Mouse (Mus musculus): ENCODE data around the gene Tango2. TPM values are rescaled to one million over a fixed set of nuclear protein-coding genes. Genes with fewer than 3 reads are reported as not detected.

The Tango2 gene
- 10 to 100 TPM; 71.4 to 94.5 TPM for polyA plus RNA-seq (2017; shearing (Covaris generic))

DNA sequence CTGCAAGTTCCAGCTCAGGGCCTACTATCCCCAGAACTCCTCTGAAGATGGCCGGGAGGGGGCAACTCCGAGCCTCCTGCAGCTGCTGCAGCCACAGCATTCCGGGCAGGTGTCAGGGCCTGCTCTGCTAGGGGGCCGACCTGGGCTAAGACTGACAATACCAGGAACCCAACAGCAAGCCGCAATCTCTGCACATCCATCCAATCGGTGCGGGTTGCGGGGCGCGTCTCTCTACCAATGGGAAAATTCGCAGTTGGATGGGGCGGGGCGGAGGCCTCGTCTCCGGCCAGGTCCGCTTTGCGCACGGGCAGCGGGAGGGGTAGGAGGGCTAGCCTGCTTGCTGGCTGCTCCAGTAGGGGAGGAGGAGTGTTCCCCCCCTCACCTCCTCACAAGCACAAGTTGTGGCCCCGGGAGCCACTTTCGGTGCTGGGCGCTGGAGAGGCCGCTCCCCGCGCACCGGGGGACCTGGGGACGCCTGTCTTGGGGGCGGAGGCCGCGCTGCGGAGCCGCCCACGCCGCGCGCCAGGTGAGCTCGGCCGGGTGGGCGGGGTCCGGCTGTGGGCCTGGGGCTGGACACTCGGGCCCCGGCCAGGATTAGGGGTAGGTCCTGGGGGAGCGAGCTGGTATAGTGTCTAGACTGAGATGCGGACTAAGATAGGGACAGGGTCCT lies at the start of gene Tango2, which contains the start of gene Arvcf:
Gene Tango2 (minus strand): TSS at position 173 of the 670 bp plus-strand sequence.
Gene Arvcf (plus strand): TSS at position 252 of the 670 bp plus-strand sequence.
- ATAC-seq, result no peak

GRCm38 (mm10) chr16:18396791-18397621 lies 49.1 kb upstream of the Tango2 start:
- ATAC-seq, result no peak

DNA sequence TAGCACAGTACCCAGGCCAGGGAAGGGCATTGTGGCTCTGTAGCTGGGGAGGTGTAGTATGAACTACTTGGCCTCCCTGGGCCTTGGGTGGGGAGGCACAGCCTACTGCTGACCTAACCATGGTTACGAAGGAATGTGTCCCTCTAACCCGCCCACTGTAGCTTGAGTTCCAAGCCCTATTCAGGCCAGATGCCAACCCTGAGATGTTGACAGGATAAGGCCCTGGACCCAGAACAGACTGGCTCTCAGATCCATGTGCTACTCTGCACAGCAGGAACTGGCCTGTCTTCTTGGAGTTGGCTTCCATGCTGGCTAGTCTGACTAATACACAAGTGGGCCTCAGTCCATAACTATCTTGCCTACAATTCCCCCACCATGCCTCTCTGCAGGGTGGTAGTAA lies 48.3 kb upstream of the Tango2 start:
- no peak for ATAC-seq

- no peak for ATAC-seq
These were observed 47.7 kb upstream of the Tango2 start for GRCm38 (mm10) chr16:18395620-18396036.

DNA sequence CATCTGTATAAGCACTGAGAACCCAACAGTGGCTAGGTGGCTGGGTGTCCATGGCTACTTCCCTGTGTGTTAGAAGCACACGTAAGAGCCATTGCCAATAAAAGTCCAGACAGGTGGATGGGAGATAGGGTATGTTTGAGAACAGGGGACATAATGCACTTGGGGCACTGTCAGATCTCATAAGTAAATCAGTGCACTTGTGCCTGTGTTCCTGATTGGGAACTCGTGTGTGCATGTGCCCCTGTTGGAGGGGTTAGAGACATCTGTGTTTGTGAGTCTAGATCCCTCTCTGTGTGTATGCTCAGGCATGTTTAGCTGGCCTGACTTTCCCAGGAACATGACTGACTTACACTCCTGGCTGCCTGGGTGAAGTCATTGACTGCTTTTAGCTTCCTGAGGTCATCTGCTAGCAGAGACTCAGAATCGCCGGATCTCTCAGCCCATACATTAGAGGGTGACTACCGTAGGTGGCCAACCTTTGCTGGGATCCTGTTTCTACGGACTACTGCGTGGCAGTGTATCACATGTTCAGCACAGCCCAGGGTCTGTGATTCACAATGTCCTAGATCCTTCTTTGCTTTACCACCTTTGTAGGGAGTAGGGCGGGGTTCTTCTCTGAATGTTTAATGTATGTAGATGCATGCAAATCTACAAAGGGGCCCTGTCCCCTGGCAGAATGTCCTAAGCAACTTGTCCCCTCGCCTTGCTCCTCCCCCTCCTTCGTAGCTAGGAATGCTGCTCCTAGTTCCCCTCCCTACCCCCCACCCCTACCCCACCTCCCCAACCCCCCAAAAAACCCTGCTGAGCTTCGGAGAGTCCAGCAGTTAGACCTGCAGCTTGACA lies 47.1 kb upstream of the Tango2 start:
- ATAC-seq, result no peak

- no peak for ATAC-seq
These were observed 46.2 kb upstream of the Tango2 start for GRCm38 (mm10) chr16:18394056-18394455.

DNA sequence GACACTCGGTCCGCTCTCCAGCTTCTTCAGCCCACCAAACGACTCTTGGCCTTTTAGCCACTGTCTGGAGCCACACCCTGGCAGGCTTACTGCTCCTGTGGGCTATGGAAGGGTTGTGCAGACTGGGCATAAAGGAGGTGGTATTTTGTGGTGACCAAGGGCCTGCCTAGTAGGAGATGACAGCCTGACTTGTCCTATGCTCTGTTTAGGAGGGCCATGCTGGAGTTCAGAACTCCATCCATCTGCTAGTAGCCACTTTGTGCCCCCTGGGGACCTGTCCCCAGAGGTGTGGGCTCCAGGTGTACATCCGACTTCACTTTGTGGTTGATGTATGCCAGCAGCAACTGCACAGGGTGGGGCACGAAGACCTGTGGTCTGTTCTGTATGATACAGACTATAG lies 45.7 kb upstream of the Tango2 start:
- no peak for ATAC-seq

GRCm38 (mm10) chr16:18392469-18393426 lies 44.8 kb upstream of the Tango2 start:
- peak; percentile 84 for ATAC-seq

DNA sequence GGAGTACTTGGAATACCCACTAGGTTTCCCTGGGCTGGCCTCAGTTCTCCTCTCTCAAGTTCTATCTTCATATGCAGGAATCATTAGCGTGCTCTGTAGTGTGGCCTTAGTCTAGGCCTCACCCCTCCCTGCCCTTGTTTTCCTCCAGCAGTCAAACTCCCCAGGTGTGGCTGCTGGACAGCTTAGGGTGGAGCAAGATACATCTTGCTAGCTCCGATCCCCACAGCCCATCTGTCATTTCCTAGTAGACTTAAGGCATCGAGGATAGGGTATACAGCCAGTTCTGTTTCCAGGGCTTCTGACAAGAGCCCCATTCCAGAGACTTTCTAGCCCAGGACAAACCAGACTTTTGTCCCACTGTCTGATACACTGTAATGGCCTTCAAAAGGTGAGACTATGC lies 43.8 kb upstream of the Tango2 start:
- no peak for ATAC-seq

GRCm38 (mm10) chr16:18391127-18391526 lies 43.2 kb upstream of the Tango2 start:
- no peak for ATAC-seq

DNA sequence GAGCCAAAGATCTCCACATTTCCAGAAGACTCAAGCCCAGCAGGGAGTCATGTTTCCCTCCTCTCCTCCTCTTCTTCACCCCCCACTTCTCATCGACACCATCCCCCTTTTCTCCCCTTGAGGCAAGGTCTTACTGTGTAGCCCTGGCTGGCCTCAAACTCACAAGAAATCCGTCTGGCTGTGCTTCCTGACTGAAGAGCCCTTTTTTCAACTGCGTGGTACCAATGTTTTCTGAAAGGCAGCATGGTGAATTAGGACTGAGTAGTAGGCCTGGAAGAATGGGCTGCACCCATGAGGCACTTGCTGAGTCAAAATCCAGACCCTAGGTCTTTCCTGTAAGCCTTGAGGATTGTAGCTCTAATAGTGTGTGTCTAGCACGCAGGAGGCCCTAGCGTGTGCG lies 42.5 kb upstream of the Tango2 start:
- no peak for ATAC-seq

GRCm38 (mm10) chr16:18388583-18389435 lies 40.9 kb upstream of the Tango2 start:
- ATAC-seq, result no peak

- ATAC-seq, result no peak
These were observed 40.0 kb upstream of the Tango2 start for GRCm38 (mm10) chr16:18387704-18388582.

GRCm38 (mm10) chr16:18386972-18387371 lies 39.1 kb upstream of the Tango2 start:
- ATAC-seq, result no peak

DNA sequence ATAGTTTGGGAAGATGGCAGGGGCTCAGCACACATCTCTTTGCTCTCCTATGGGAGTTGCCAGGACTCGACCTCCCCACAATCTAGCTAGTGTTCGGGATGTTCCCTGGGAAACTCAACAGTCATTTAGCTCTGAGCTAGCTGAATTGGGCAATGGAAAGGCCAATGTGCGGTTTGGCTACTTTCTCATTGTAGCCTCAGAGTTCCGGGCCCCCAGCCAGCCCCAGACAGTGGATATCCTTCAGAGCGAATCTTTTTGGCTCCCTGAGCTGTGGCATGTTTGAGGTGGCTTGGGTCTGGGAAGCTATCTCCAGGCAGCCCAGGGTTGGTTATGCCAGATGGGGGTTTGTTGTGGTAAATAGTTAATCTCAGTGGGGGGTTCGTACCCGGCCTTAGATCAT lies 38.5 kb upstream of the Tango2 start:
- ATAC-seq, result no peak

- ATAC-seq, result no peak
These were observed 37.5 kb upstream of the Tango2 start for GRCm38 (mm10) chr16:18385411-18385810.

- no peak for ATAC-seq
These were observed 36.8 kb upstream of the Tango2 start for GRCm38 (mm10) chr16:18384659-18385058.

GRCm38 (mm10) chr16:18384211-18384610 lies 36.3 kb upstream of the Tango2 start:
- ATAC-seq, result no peak

GRCm38 (mm10) chr16:18383756-18384155 lies 35.9 kb upstream of the Tango2 start:
- no peak for ATAC-seq

All from CD4-positive, CD25-positive, alpha-beta regulatory T cell, adult 4 months (primary cell).